Mouse (Mus musculus) forebrain, embryonic 14.5 days (tissue): ENCODE results near the gene Dnajc16. TPM values are rescaled to one million over a fixed set of nuclear protein-coding genes. Genes with fewer than 3 reads are reported as not detected.
A peak's percentile ranks its signal among the peaks of the same experiment; 100 is the strongest.

ENCODE experiments used
- ATAC-seq: fragments of 200-750 bp; cut with Nextera tagmentation; 2 replicates; pipeline ENCODE4 v1.8.0; 2017; ENCODE audit warnings: mild to moderate bottlenecking, moderate library complexity
- DNase-seq: peaks from one replicate; pipeline ENCODE4 v3.0.0-alpha.2; 2015; ENCODE audit warnings: low spot score
- H3K27ac ChIP-seq: fragments of 300-500 bp; sonication (generic); 2 replicates; pipeline ENCODE4 v1.5.1; 2014; ENCODE audit warnings: low read depth, mild to moderate bottlenecking, control low read depth, low read length, moderate library complexity
- H3K27me3 ChIP-seq: fragments of 300-500 bp; sonication (generic); replicated peaks from 2 replicates; pipeline ENCODE4 v1.6.1; 2014; ENCODE audit warnings: low read length, control low read depth, mixed read lengths; ENCODE audit not compliant: control insufficient read depth, insufficient read depth
- H3K36me3 ChIP-seq: fragments of 300-500 bp; sonication (generic); 2 replicates; pipeline ENCODE4 v1.6.1; 2014; ENCODE audit warnings: low read length, control low read depth; ENCODE audit not compliant: control insufficient read depth, insufficient read depth
- H3K4me1 ChIP-seq: fragments of 300-500 bp; sonication (generic); 2 replicates; pipeline ENCODE4 v1.6.1; 2014; ENCODE audit warnings: antibody characterized with exemption, low read length, control low read depth; ENCODE audit not compliant: control insufficient read depth, insufficient read depth
- H3K4me2 ChIP-seq: fragments of 300-500 bp; sonication (generic); 2 replicates; pipeline ENCODE4 v1.6.1; 2014; ENCODE audit warnings: mild to moderate bottlenecking, control low read depth, low read length
- H3K4me3 ChIP-seq: fragments of 300-500 bp; sonication (generic); 2 replicates; pipeline ENCODE4 v1.5.1; 2014; ENCODE audit warnings: low read depth, low read length, control low read depth
- H3K9ac ChIP-seq: fragments of 300-500 bp; sonication (generic); 2 replicates; pipeline ENCODE4 v1.6.1; 2014; ENCODE audit warnings: mild to moderate bottlenecking, low read length, control low read depth, moderate library complexity
- H3K9me3 ChIP-seq: fragments of 300-500 bp; sonication (generic); replicated peaks from 2 replicates; pipeline ENCODE4 v1.6.1; 2016; ENCODE audit warnings: low read length, control low read depth, mixed read lengths; ENCODE audit not compliant: control insufficient read depth
- WGBS: fragments of 180-500 bp; shearing (Covaris S2); extraction: QIAGEN DNeasy Blood & Tissue Kit; methylation state at CpG from one replicate; pipeline ENCODE4 v1.1.7; 2014; 5-methylcytosine and 5-hydroxymethylcytosine counted together
- polyA plus RNA-seq: library from polyadenylated mRNA; unstranded; fragments of >200 nt; fragmentation: Nextera tagmentation; extraction: Ambion mirVana; gene quantifications from 2 replicates; pipeline ENCODE4 v1.2.1, GENCODE M21; 2014

Gene Dnajc16
- polyA plus RNA-seq, 1 experiment from 2014 or later, result 3.6 TPM

GRCm38 (mm10) chr4:141731766-141732165, 59.0 kb downstream of the Dnajc16 start:
- H3K4me3 ChIP-seq, result no peak overlapping the region
- WGBS, result 81% methylated on average over 5 of the region's 5 CpGs
- H3K27ac ChIP-seq, result no peak overlapping the region
- H3K36me3 ChIP-seq, result no peaks in the 10 kb centered on the region
- DNase-seq, result no peak
- no peak for ATAC-seq
- no peaks in the 10 kb centered on the region for H3K9me3 ChIP-seq
- H3K9ac ChIP-seq, result no peak overlapping the region
- no peaks in the 10 kb centered on the region for H3K4me1 ChIP-seq
- no peaks in the 10 kb centered on the region for H3K27me3 ChIP-seq
- no peak overlapping the region for H3K4me2 ChIP-seq

- ATAC-seq (no peak), DNase-seq (no peak)
- Histone ChIP-seq H3K9me3 (no peaks in the 10 kb centered on the region), H3K4me2 (no peak overlapping the region), H3K36me3 (no peaks in the 10 kb centered on the region), H3K27me3 (no peaks in the 10 kb centered on the region), H3K4me3 (no peak overlapping the region), H3K27ac (no peak overlapping the region), H3K9ac (no peak overlapping the region), H3K4me1 (no peaks in the 10 kb centered on the region)
- WGBS, result 87% methylated on average over 13 of the region's 13 CpGs
Measured at GRCm38 (mm10) chr4:141730401-141730800, 60.3 kb downstream of the Dnajc16 start.

- no peak overlapping the region for H3K4me2 ChIP-seq
- no peak overlapping the region for H3K9ac ChIP-seq
- no peak overlapping the region for H3K27ac ChIP-seq
- no peak overlapping the region for H3K4me3 ChIP-seq
- no peaks in the 10 kb centered on the region for H3K4me1 ChIP-seq
- DNase-seq, result no peak
- 63% methylated on average over 3 of the region's 3 CpGs for WGBS
- no peaks in the 10 kb centered on the region for H3K36me3 ChIP-seq
- H3K9me3 ChIP-seq, result no peaks in the 10 kb centered on the region
- no peak for ATAC-seq
- H3K27me3 ChIP-seq, result no peaks in the 10 kb centered on the region
Measured at GRCm38 (mm10) chr4:141729266-141729665, 61.5 kb downstream of the Dnajc16 start.

- Histone ChIP-seq H3K4me3 (no peak overlapping the region), H3K4me2 (no peak overlapping the region), H3K27me3 (no peaks in the 10 kb centered on the region), H3K36me3 (no peaks in the 10 kb centered on the region), H3K27ac (no peak overlapping the region), H3K4me1 (peaks cover 13% of the 10 kb centered on the region), H3K9me3 (no peaks in the 10 kb centered on the region), H3K9ac (no peak overlapping the region)
- no peak for ATAC-seq
- 59% methylated on average over 3 of the region's 3 CpGs for WGBS
- DNase-seq, result no peak
Measured at GRCm38 (mm10) chr4:141725738-141726137, 65.0 kb downstream of the Dnajc16 start.

- H3K36me3 ChIP-seq, result no peaks in the 10 kb centered on the region
- H3K9me3 ChIP-seq, result no peaks in the 10 kb centered on the region
- DNase-seq (no peak), ATAC-seq (no peak)
- H3K4me3 ChIP-seq, result no peak overlapping the region
- no peak overlapping the region for H3K27ac ChIP-seq
- no peaks in the 10 kb centered on the region for H3K27me3 ChIP-seq
- H3K4me2 ChIP-seq, result no peak overlapping the region
- H3K4me1 ChIP-seq, result peaks cover 13% of the 10 kb centered on the region
- no peak overlapping the region; the same call in 1 of the 2 replicates for H3K9ac ChIP-seq
- WGBS, result 82% methylated on average over 5 of the region's 5 CpGs
Measured at GRCm38 (mm10) chr4:141725277-141725676, 65.5 kb downstream of the Dnajc16 start.

GRCm38 (mm10) chr4:141724594-141724993, 66.1 kb downstream of the Dnajc16 start:
- Histone ChIP-seq H3K27me3 (no peaks in the 10 kb centered on the region), H3K27ac (no peak overlapping the region), H3K36me3 (0 out of 2 replicates have a peak, but pooled peaks cover 4% of the 10 kb centered on the region), H3K9me3 (no peaks in the 10 kb centered on the region), H3K4me1 (peaks cover 13% of the 10 kb centered on the region), H3K4me3 (no peak overlapping the region), H3K9ac (no peak overlapping the region), H3K4me2 (no peak overlapping the region)
- 70% methylated on average over 11 of the region's 11 CpGs for WGBS
- ATAC-seq, result no peak
- DNase-seq, result no peak

GRCm38 (mm10) chr4:141723673-141724068, 67.1 kb downstream of the Dnajc16 start:
- Histone ChIP-seq H3K9me3 (no peaks in the 10 kb centered on the region), H3K27me3 (no peaks in the 10 kb centered on the region), H3K4me3 (peak overlapping the region; percentile 96), H3K36me3 (0 out of 2 replicates have a peak, but pooled peaks cover 4% of the 10 kb centered on the region), H3K27ac (peak overlapping the region; percentile 91; the same call in 1 of the 2 replicates), H3K9ac (peak overlapping the region; percentile 96), H3K4me1 (peaks cover 13% of the 10 kb centered on the region), H3K4me2 (peak overlapping the region; percentile 91)
- 7% methylated on average over 13 of the region's 13 CpGs for WGBS
- ATAC-seq (peak; percentile 63), DNase-seq (no peak)

- Histone ChIP-seq H3K27me3 (no peaks in the 10 kb centered on the region), H3K4me2 (peak within 1 kb of the TSS; percentile 91), H3K36me3 (0 out of 2 replicates have a peak, but pooled peaks cover 4% of the 10 kb centered on the region), H3K4me3 (peak within 1 kb of the TSS; percentile 96), H3K27ac (peak within 1 kb of the TSS; percentile 91), H3K4me1 (peaks cover 13% of the 10 kb centered on the region), H3K9ac (peak within 1 kb of the TSS; percentile 96), H3K9me3 (no peaks in the 10 kb centered on the region)
- peak; percentile 94 for DNase-seq
- under 1% methylated on average over 103 of the region's 105 CpGs for WGBS
- peak; percentile 90 for ATAC-seq
Measured at GRCm38 (mm10) chr4:141722731-141723672, 67.7 kb downstream of the Dnajc16 start, which contains the start of gene Ddi2. Gene Ddi2 (minus strand): TSS chr4:141723419.

- Histone ChIP-seq H3K9ac (peak overlapping the region; percentile 96), H3K27me3 (no peaks in the 10 kb centered on the region), H3K4me2 (peak overlapping the region; percentile 91), H3K4me1 (peaks cover 13% of the 10 kb centered on the region), H3K27ac (no peak overlapping the region), H3K36me3 (0 out of 2 replicates have a peak, but pooled peaks cover 4% of the 10 kb centered on the region), H3K9me3 (no peaks in the 10 kb centered on the region), H3K4me3 (peak overlapping the region; percentile 96)
- DNase-seq (no peak), ATAC-seq (no peak)
- WGBS, result 81% methylated on average over 6 of the region's 6 CpGs
Measured at GRCm38 (mm10) chr4:141721961-141722360, 68.8 kb downstream of the Dnajc16 start.
